Mouse (Mus musculus) mouse trophoblast stem cell (cell line): ENCODE data around the gene Pafah1b2.

Experiments used
- in situ Hi-C, 2 experiments: fragments of 300-500 bp; cut with MseI, MboI; formaldehyde crosslinking; loops; 2 replicates in 1 of 2; 3 replicates in 1 of 2; pipeline ENCODE4 v1.15.1; 2025

Gene Pafah1b2

GRCm38 (mm10) chr9:45942916-45943315, 69.6 kb downstream of the Pafah1b2 start:
- in situ Hi-C loops, result no loop called here

GRCm38 (mm10) chr9:45942464-45942863, 70.0 kb downstream of the Pafah1b2 start:
- in situ Hi-C loops, result no loop called here

GRCm38 (mm10) chr9:45941329-45941888, 71.1 kb downstream of the Pafah1b2 start:
- in situ Hi-C loops, result no loop called here

GRCm38 (mm10) chr9:45939794-45940193, 72.7 kb downstream of the Pafah1b2 start:
- in situ Hi-C loops, result no loop called here

GRCm38 (mm10) chr9:45938952-45939637, 73.4 kb downstream of the Pafah1b2 start:
- in situ Hi-C loops, result no loop called here

GRCm38 (mm10) chr9:45938088-45938487, 74.4 kb downstream of the Pafah1b2 start:
- in situ Hi-C loops, result no loop called here

GRCm38 (mm10) chr9:45936883-45937282, 75.6 kb downstream of the Pafah1b2 start:
- in situ Hi-C loops, result no loop called here

- in situ Hi-C loops, result no loop called here
Observed at GRCm38 (mm10) chr9:45935628-45936210, 76.8 kb downstream of the Pafah1b2 start, which contains the start of gene Tagln. Gene Tagln (minus strand): TSS chr9:45936058.

GRCm38 (mm10) chr9:45932571-45933415, 79.7 kb downstream of the Pafah1b2 start:
- in situ Hi-C loops, result no loop called here

GRCm38 (mm10) chr9:45931958-45932357, 80.5 kb downstream of the Pafah1b2 start:
- in situ Hi-C loops, result no loop called here

GRCm38 (mm10) chr9:45929285-45929684, 83.2 kb downstream of the Pafah1b2 start:
- in situ Hi-C loops, result no loop called here

- in situ Hi-C loops, result no loop called here
Observed at GRCm38 (mm10) chr9:45919895-45920294, 92.6 kb downstream of the Pafah1b2 start.

GRCm38 (mm10) chr9:45917041-45917934, 95.2 kb downstream of the Pafah1b2 start:
- in situ Hi-C loops, result no loop called here

GRCm38 (mm10) chr9:45915659-45916058, 96.8 kb downstream of the Pafah1b2 start:
- in situ Hi-C loops, result no loop called here
